28 mouse cellular contexts compared by ENCODE assay signal in the genomic region with DNA sequence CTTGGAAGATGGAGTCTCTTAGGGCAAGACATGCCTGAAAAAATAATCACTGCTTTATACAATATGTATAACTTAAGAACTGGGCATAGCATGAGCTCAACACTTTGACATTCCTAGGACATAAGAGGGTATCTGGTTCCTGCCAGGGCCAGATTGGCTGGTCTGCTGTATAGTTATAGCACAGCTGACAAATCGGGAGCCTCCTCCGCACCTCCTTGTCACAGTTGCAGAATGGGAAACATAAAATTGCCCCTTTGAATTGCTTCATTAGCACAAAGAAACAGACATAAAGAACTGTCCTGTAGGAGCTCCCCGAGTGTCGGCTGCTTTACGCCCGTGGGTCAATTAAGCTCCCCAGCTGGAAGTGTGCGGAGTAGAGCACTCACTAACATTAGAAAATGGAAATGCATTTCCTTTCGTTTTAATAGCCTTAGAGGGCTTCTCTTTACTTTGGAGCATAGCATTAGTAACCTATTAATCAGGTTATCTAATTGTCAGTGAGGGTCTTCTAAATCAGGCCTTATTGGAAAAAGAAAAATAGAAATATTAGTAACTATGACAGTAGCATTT.
DNase-seq lines count a peak whose midpoint lies in the region; ATAC-seq and TF ChIP-seq lines count a peak whose summit lies in the region.
"Had no signal": no experiment of that assay in that cellular context is flagged by ENCODE, and none has a peak within 500 bp of the region (broad histone marks: within the 10 kb centered on the region; RNA-seq: fewer than 3 reads in every experiment).

No protein-coding gene starts in this region.

- no peak for TF ChIP-seq POLR2A in cerebellum, adult 2 months (IDR thresholded peaks at IDR 0.05; ENCODE audit: borderline replicate concordance, insufficient read depth, low read length)

- no peak overlapping the region for H3K9ac ChIP-seq in forebrain, embryonic 14.5 days (ENCODE audit: low read length)
- no peak overlapping the region for H3K9ac ChIP-seq in forebrain, embryonic 12.5 days
- no peak overlapping the region for H3K9ac ChIP-seq in neural tube, embryonic 11.5 days (ENCODE audit: low read length)
- H3K9ac ChIP-seq: heart, embryonic 12.5 days; hindbrain, embryonic 15.5 days; liver, embryonic 12.5 days; liver, postnatal 0 days had no signal

- no peaks in the 10 kb centered on the region for H3K36me3 ChIP-seq in forebrain, embryonic 14.5 days (ENCODE audit: control insufficient read depth, insufficient read depth, low read length)
- no peaks in the 10 kb centered on the region for H3K36me3 ChIP-seq in forebrain, embryonic 12.5 days (replicated peaks)
- no peaks in the 10 kb centered on the region for H3K36me3 ChIP-seq in neural tube, embryonic 11.5 days (ENCODE audit: control insufficient read depth, insufficient read depth, low read length)
- H3K36me3 ChIP-seq: G1E; heart, embryonic 12.5 days; hindbrain, embryonic 15.5 days; liver, embryonic 12.5 days had no signal

- H3K27ac ChIP-seq in forebrain, embryonic 14.5 days (ENCODE audit: low read depth, low read length): no peak overlapping the region
- no peak overlapping the region for H3K27ac ChIP-seq in forebrain, embryonic 12.5 days
- H3K27ac ChIP-seq in neural tube, embryonic 11.5 days (ENCODE audit: low read depth, low read length): 0 out of 2 replicates have a peak overlapping the region, but pooled peaks have one; percentile 8
- no peak overlapping the region for H3K27ac ChIP-seq in cerebellum, adult 2 months (ENCODE audit: insufficient read depth, low read length)
- H3K27ac ChIP-seq: heart, adult 2 months; hindbrain, embryonic 15.5 days; liver, embryonic 12.5 days had no signal

- 18% methylated on average over 8 of the region's 8 CpGs for WGBS in forebrain, embryonic 14.5 days
- WGBS in forebrain, embryonic 12.5 days: 33% methylated on average over 8 of the region's 8 CpGs
- WGBS in neural tube, embryonic 11.5 days: 39% methylated on average over 8 of the region's 8 CpGs
- 77% methylated on average over 8 of the region's 8 CpGs for WGBS in cerebellum, adult 2 months

- ATAC-seq in forebrain, embryonic 14.5 days: no peak
- ATAC-seq in forebrain, embryonic 12.5 days (ENCODE audit: low FRiP score): no peak
- no peak for ATAC-seq in neural tube, embryonic 11.5 days (ENCODE audit: insufficient read depth, low FRiP score, low TSS enrichment)
- ATAC-seq: inflammation-experienced regulatory T-cells, adult 6 months; liver, embryonic 12.5 days; liver, postnatal 0 days had no signal

- no peaks in the 10 kb centered on the region for H3K4me1 ChIP-seq in forebrain, embryonic 14.5 days (ENCODE audit: control insufficient read depth, insufficient read depth, low read length)
- H3K4me1 ChIP-seq in forebrain, embryonic 12.5 days: no peaks in the 10 kb centered on the region
- no peaks in the 10 kb centered on the region for H3K4me1 ChIP-seq in neural tube, embryonic 11.5 days (ENCODE audit: control insufficient read depth, insufficient read depth, low read length)
- H3K4me1 ChIP-seq in cerebellum, adult 2 months (ENCODE audit: control insufficient read depth, insufficient read depth, low read length): no peaks in the 10 kb centered on the region
- H3K4me1 ChIP-seq: heart, embryonic 12.5 days; hindbrain, embryonic 15.5 days; liver, embryonic 12.5 days had no signal

- no peaks in the 10 kb centered on the region for H3K9me3 ChIP-seq in forebrain, embryonic 14.5 days (replicated peaks; ENCODE audit: control insufficient read depth, low read length)
- no peaks in the 10 kb centered on the region for H3K9me3 ChIP-seq in forebrain, embryonic 12.5 days
- no peaks in the 10 kb centered on the region for H3K9me3 ChIP-seq in neural tube, embryonic 11.5 days (ENCODE audit: control insufficient read depth, low read length)
- H3K9me3 ChIP-seq: heart, embryonic 12.5 days; hindbrain, embryonic 15.5 days had no signal

- H3K4me2 ChIP-seq in forebrain, embryonic 14.5 days (ENCODE audit: low read length): no peak overlapping the region
- H3K4me2 ChIP-seq in forebrain, embryonic 12.5 days: no peak overlapping the region
- no peak overlapping the region for H3K4me2 ChIP-seq in neural tube, embryonic 11.5 days (ENCODE audit: low read depth)
- H3K4me2 ChIP-seq: heart, embryonic 12.5 days; hindbrain, embryonic 15.5 days; liver, embryonic 12.5 days; midbrain, embryonic 11.5 days had no signal

- no peak overlapping the region for H3K4me3 ChIP-seq in forebrain, embryonic 14.5 days (ENCODE audit: low read depth, low read length)
- no peak overlapping the region for H3K4me3 ChIP-seq in forebrain, embryonic 12.5 days (replicated peaks)
- H3K4me3 ChIP-seq in neural tube, embryonic 11.5 days (ENCODE audit: low read depth, low read length): no peak overlapping the region
- no peak overlapping the region for H3K4me3 ChIP-seq in cerebellum, adult 2 months (replicated peaks; ENCODE audit: insufficient read depth, low read depth, low read length)
- H3K4me3 ChIP-seq: erythroblast, embryonic 14.5 days; heart, adult 2 months; heart, embryonic 12.5 days; hindbrain, embryonic 15.5 days; liver, embryonic 12.5 days had no signal

- H3K27me3 ChIP-seq in forebrain, embryonic 14.5 days (replicated peaks; ENCODE audit: control insufficient read depth, insufficient read depth, low read length): no peaks in the 10 kb centered on the region
- no peaks in the 10 kb centered on the region for H3K27me3 ChIP-seq in forebrain, embryonic 12.5 days
- H3K27me3 ChIP-seq in neural tube, embryonic 11.5 days (ENCODE audit: control insufficient read depth, insufficient read depth, low read length): no peaks in the 10 kb centered on the region
- H3K27me3 ChIP-seq in cerebellum, adult 2 months (ENCODE audit: control insufficient read depth, insufficient read depth, low read length): no peaks in the 10 kb centered on the region; the same call in 1 of the 2 replicates
- H3K27me3 ChIP-seq: heart, embryonic 12.5 days; hindbrain, embryonic 15.5 days; liver, embryonic 12.5 days had no signal

- peak; percentile 41 for DNase-seq in forebrain, embryonic 14.5 days (ENCODE audit: low spot score)
- no peak for DNase-seq in neural tube, embryonic 11.5 days (ENCODE audit: low spot score)
- DNase-seq in neural tube, embryonic 10.5 days (ENCODE audit: extremely low spot score, low spot score): no peak
- peak; percentile 57 for DNase-seq in layer of hippocampus, adult 9-11 months
- no peak for DNase-seq in cerebellum, adult 2 months
- no peak for DNase-seq in cerebellum, postnatal 14 days
- DNase-seq: adrenal gland, adult 8-10 months; cerebellum, adult 11-12 months; cerebellum, postnatal 10 days; heart, adult 2 months; heart, postnatal 4 days; kidney, adult 11 months; kidney, postnatal 14 days; left cerebral cortex, postnatal 4 days; liver, postnatal 0 days; lung, postnatal 36 days; right cerebral cortex, adult 18-20 months; spleen, adult 18-20 months; thymus, adult 18-20 months; thymus, postnatal 25 days had no signal

- TF ChIP-seq CTCF in cerebellum, adult 2 months (IDR thresholded peaks at IDR 0.05; ENCODE audit: borderline replicate concordance, insufficient read depth, low read depth, low read length): no peak

Comparison
In these comparisons a context has a peak if more than half of its experiments do, and no peak if none do; other contexts are left out.
1. DNase-seq: peak in forebrain, embryonic 14.5 days (single experiment) and layer of hippocampus, adult 9-11 months (single experiment); none in neural tube, embryonic 11.5 days (single experiment), neural tube, embryonic 10.5 days (single experiment), cerebellum, adult 2 months (0 of 2) and cerebellum, postnatal 14 days (0 of 2).